Mouse (Mus musculus) embryonic facial prominence, embryonic 13.5 days (tissue): Measurements from ENCODE around the gene Ptprn. TPM values are rescaled to one million over a fixed set of nuclear protein-coding genes. Genes with fewer than 3 reads are reported as not detected.

Experiments
- ATAC-seq: fragments of 200-750 bp; cut with Nextera tagmentation; 2 replicates; pipeline ENCODE4 v1.8.0; 2017; ENCODE audit warnings: low read depth; ENCODE audit not compliant: insufficient number of reproducible peaks, insufficient read depth, low FRiP score, low TSS enrichment
- H3K27ac ChIP-seq: fragments of 300-500 bp; sonication (generic); 2 replicates; pipeline ENCODE4 v1.5.1; 2015; ENCODE audit warnings: moderate library complexity, mild to moderate bottlenecking, inconsistent platforms
- H3K27me3 ChIP-seq: fragments of 300-500 bp; sonication (generic); 2 replicates; pipeline ENCODE4 v1.6.1; 2015; ENCODE audit warnings: mild to moderate bottlenecking, inconsistent platforms
- H3K36me3 ChIP-seq: fragments of 300-500 bp; sonication (generic); 2 replicates; pipeline ENCODE4 v1.6.1; 2015; ENCODE audit warnings: mild to moderate bottlenecking, inconsistent platforms
- H3K4me1 ChIP-seq: fragments of 300-500 bp; sonication (generic); 2 replicates; pipeline ENCODE4 v1.6.1; 2015; ENCODE audit warnings: inconsistent platforms
- H3K4me2 ChIP-seq: fragments of 300-500 bp; sonication (generic); 2 replicates; pipeline ENCODE4 v1.6.1; 2015; ENCODE audit warnings: moderate library complexity, mild to moderate bottlenecking, inconsistent platforms
- H3K4me3 ChIP-seq: fragments of 300-500 bp; sonication (generic); 2 replicates; pipeline ENCODE4 v1.5.1; 2015; ENCODE audit warnings: mild to moderate bottlenecking, inconsistent platforms
- H3K9ac ChIP-seq: fragments of 300-500 bp; sonication (generic); 2 replicates; pipeline ENCODE4 v1.6.1; 2015; ENCODE audit warnings: mild to moderate bottlenecking, inconsistent platforms
- H3K9me3 ChIP-seq: fragments of 300-500 bp; sonication (generic); 2 replicates; pipeline ENCODE4 v1.6.1; 2016; ENCODE audit warnings: inconsistent platforms
- WGBS: fragments of 180-500 bp; shearing (Covaris S2); methylation state at CpG from one replicate; pipeline ENCODE4 v1.1.7; 2015; ENCODE audit warnings: mixed read lengths; 5-methylcytosine and 5-hydroxymethylcytosine counted together
- polyA plus RNA-seq: library from polyadenylated mRNA; unstranded; fragments of >200 nt; fragmentation: Nextera tagmentation; extraction: Ambion mirVana; gene quantifications from 2 replicates; pipeline ENCODE4 v1.2.1, GENCODE M21; 2015

Ptprn gene
- 0.37 and 0.54 TPM in 2 replicates for polyA plus RNA-seq

- Histone ChIP-seq H3K9ac (no peak within 1 kb of the TSS), H3K27me3 (peaks cover 60% of the 10 kb centered on the region), H3K9me3 (no peaks in the 10 kb centered on the region), H3K36me3 (no peaks in the 10 kb centered on the region), H3K27ac (no peak within 1 kb of the TSS), H3K4me2 (peak within 1 kb of the TSS; percentile 32; the same call in 1 of the 2 replicates), H3K4me1 (no peaks in the 10 kb centered on the region), H3K4me3 (peak within 1 kb of the TSS; percentile 13; the same call in 1 of the 2 replicates)
- 12% methylated on average over 32 of the region's 32 CpGs for WGBS
- no peak for ATAC-seq
These were observed at the start of gene Ptprn for GRCm38 (mm10) chr1:75264091-75264880. Gene Ptprn, minus strand, starts transcription at chr1:75264502.

GRCm38 (mm10) chr1:75311694-75312093, 47.4 kb upstream of the Ptprn start:
- Histone ChIP-seq H3K4me1 (peaks cover 7% of the 10 kb centered on the region), H3K27me3 (no peaks in the 10 kb centered on the region), H3K9ac (no peak overlapping the region), H3K9me3 (no peaks in the 10 kb centered on the region), H3K4me3 (no peak overlapping the region), H3K27ac (no peak overlapping the region), H3K4me2 (no peak overlapping the region), H3K36me3 (peaks cover 88% of the 10 kb centered on the region)
- WGBS: 88% methylated on average over 6 of the region's 6 CpGs
- no peak for ATAC-seq

GRCm38 (mm10) chr1:75304662-75305061, 40.4 kb upstream of the Ptprn start:
- Histone ChIP-seq H3K27ac (no peak overlapping the region), H3K9ac (no peak overlapping the region), H3K36me3 (peaks cover 34% of the 10 kb centered on the region), H3K4me1 (no peaks in the 10 kb centered on the region), H3K27me3 (no peaks in the 10 kb centered on the region), H3K9me3 (no peaks in the 10 kb centered on the region), H3K4me2 (no peak overlapping the region), H3K4me3 (no peak overlapping the region)
- WGBS: 83% methylated on average over 2 of the region's 2 CpGs
- ATAC-seq: no peak

GRCm38 (mm10) chr1:75294294-75294693, 30.0 kb upstream of the Ptprn start:
- H3K4me3 ChIP-seq: no peak overlapping the region
- H3K9me3 ChIP-seq: no peaks in the 10 kb centered on the region
- peaks cover 10% of the 10 kb centered on the region for H3K4me1 ChIP-seq
- WGBS: 83% methylated on average over 5 of the region's 5 CpGs
- no peak for ATAC-seq
- no peak overlapping the region for H3K27ac ChIP-seq
- no peak overlapping the region for H3K4me2 ChIP-seq
- no peaks in the 10 kb centered on the region for H3K27me3 ChIP-seq
- H3K36me3 ChIP-seq: no peaks in the 10 kb centered on the region
- H3K9ac ChIP-seq: no peak overlapping the region

GRCm38 (mm10) chr1:75293331-75293701, 29.0 kb upstream of the Ptprn start:
- Histone ChIP-seq H3K9ac (no peak overlapping the region), H3K4me2 (no peak overlapping the region), H3K36me3 (no peaks in the 10 kb centered on the region), H3K27ac (no peak overlapping the region), H3K9me3 (no peaks in the 10 kb centered on the region), H3K4me1 (peaks cover 10% of the 10 kb centered on the region), H3K27me3 (no peaks in the 10 kb centered on the region), H3K4me3 (no peak overlapping the region)
- no peak for ATAC-seq
- WGBS: 69% methylated on average over 5 of the region's 5 CpGs

GRCm38 (mm10) chr1:75292476-75293330, 28.4 kb upstream of the Ptprn start:
- no peak overlapping the region for H3K9ac ChIP-seq
- ATAC-seq: no peak
- no peaks in the 10 kb centered on the region for H3K36me3 ChIP-seq
- H3K9me3 ChIP-seq: no peaks in the 10 kb centered on the region
- H3K4me1 ChIP-seq: peaks cover 10% of the 10 kb centered on the region
- WGBS: 45% methylated on average over 12 of the region's 12 CpGs
- no peak overlapping the region for H3K4me2 ChIP-seq
- no peak overlapping the region for H3K27ac ChIP-seq
- no peak overlapping the region for H3K4me3 ChIP-seq
- no peaks in the 10 kb centered on the region for H3K27me3 ChIP-seq

- no peaks in the 10 kb centered on the region for H3K36me3 ChIP-seq
- WGBS: 86% methylated on average over 8 of the region's 8 CpGs
- H3K4me1 ChIP-seq: peaks cover 10% of the 10 kb centered on the region
- no peaks in the 10 kb centered on the region for H3K27me3 ChIP-seq
- ATAC-seq: no peak
- H3K9ac ChIP-seq: no peak overlapping the region
- no peaks in the 10 kb centered on the region for H3K9me3 ChIP-seq
- no peak overlapping the region for H3K4me3 ChIP-seq
- no peak overlapping the region for H3K4me2 ChIP-seq
- H3K27ac ChIP-seq: no peak overlapping the region
These were observed 27.0 kb upstream of the Ptprn start for GRCm38 (mm10) chr1:75291321-75291720.

- no peak for ATAC-seq
- H3K36me3 ChIP-seq: no peaks in the 10 kb centered on the region
These were observed 26.3 kb upstream of the Ptprn start for GRCm38 (mm10) chr1:75290582-75290981.

GRCm38 (mm10) chr1:75289888-75290431, 25.7 kb upstream of the Ptprn start:
- Histone ChIP-seq H3K9ac (no peak overlapping the region), H3K27me3 (no peaks in the 10 kb centered on the region), H3K4me2 (no peak overlapping the region), H3K9me3 (no peaks in the 10 kb centered on the region), H3K36me3 (no peaks in the 10 kb centered on the region), H3K4me1 (peaks cover 10% of the 10 kb centered on the region), H3K27ac (no peak overlapping the region), H3K4me3 (no peak overlapping the region)
- 57% methylated on average over 8 of the region's 8 CpGs for WGBS
- ATAC-seq: no peak

More at GRCm38 (mm10) chr1:75290582-75290981, 26.3 kb upstream of the Ptprn start:
- H3K9me3 ChIP-seq: no peaks in the 10 kb centered on the region
- no peak overlapping the region for H3K4me3 ChIP-seq
- H3K27me3 ChIP-seq: no peaks in the 10 kb centered on the region
- peaks cover 10% of the 10 kb centered on the region for H3K4me1 ChIP-seq
- H3K9ac ChIP-seq: no peak overlapping the region
- no peak overlapping the region for H3K4me2 ChIP-seq
- H3K27ac ChIP-seq: no peak overlapping the region

GRCm38 (mm10) chr1:75289376-75289775, 25.1 kb upstream of the Ptprn start:
- Histone ChIP-seq H3K27ac (no peak overlapping the region), H3K4me1 (peaks cover 10% of the 10 kb centered on the region), H3K27me3 (no peaks in the 10 kb centered on the region), H3K9me3 (no peaks in the 10 kb centered on the region), H3K9ac (no peak overlapping the region), H3K4me2 (no peak overlapping the region), H3K4me3 (no peak overlapping the region), H3K36me3 (no peaks in the 10 kb centered on the region)
- 11% methylated on average over 7 of the region's 7 CpGs for WGBS
- no peak for ATAC-seq

GRCm38 (mm10) chr1:75284911-75285310, 20.6 kb upstream of the Ptprn start:
- 85% methylated on average over 7 of the region's 7 CpGs for WGBS
- Histone ChIP-seq H3K27ac (no peak overlapping the region), H3K9me3 (no peaks in the 10 kb centered on the region), H3K36me3 (no peaks in the 10 kb centered on the region), H3K4me1 (no peaks in the 10 kb centered on the region), H3K9ac (no peak overlapping the region), H3K27me3 (0 out of 2 replicates have a peak, but pooled peaks cover 5% of the 10 kb centered on the region), H3K4me2 (no peak overlapping the region), H3K4me3 (no peak overlapping the region)
- no peak for ATAC-seq
